Mouse (Mus musculus) MEL (cell line): ENCODE data around the gene Ppt2. TPM values are rescaled to one million over a fixed set of nuclear protein-coding genes. Genes with fewer than 3 reads are reported as not detected.
A peak's percentile ranks its signal among the peaks of the same experiment; 100 is the strongest.

Experiments used
- DNase-seq: peaks from one replicate; pipeline ENCODE4 v3.0.0; 2011; ENCODE audit warnings: low read depth, low spot score
- H3K27ac ChIP-seq: 2 replicates; pipeline ENCODE4 v1.5.1; 2012; ENCODE audit warnings: low read depth, mild to moderate bottlenecking, control low read depth, low read length, moderate library complexity; ENCODE audit not compliant: control insufficient read depth
- H3K27me3 ChIP-seq, 2 experiments: fragments of 150-350 bp in 1 of 2; sonication (generic) in 1 of 2; 2 replicates each; pipeline ENCODE4 v1.6.1; 2012; ENCODE audit warnings: low read length in 2 of 2, mild to moderate bottlenecking in 2 of 2, improper control_type of control experiment in 1 of 2, moderate library complexity in 1 of 2; ENCODE audit not compliant: insufficient read depth in 2 of 2, control insufficient read depth in 1 of 2
- H3K36me3 ChIP-seq, 2 experiments: 2 replicates each; pipeline ENCODE4 v1.6.1; 2012 to 2014; ENCODE audit warnings: low read length in 2 of 2, improper control_type of control experiment in 1 of 2, inconsistent platforms in 1 of 2, mild to moderate bottlenecking in 1 of 2; ENCODE audit not compliant: insufficient read depth in 2 of 2, control insufficient read depth in 1 of 2
- H3K4me1 ChIP-seq, 2 experiments: fragments of 150-350 bp in 1 of 2; sonication (generic) in 1 of 2; 2 replicates each; pipeline ENCODE4 v1.6.1; 2012; ENCODE audit warnings: low read length in 2 of 2, improper control_type of control experiment in 1 of 2, mild to moderate bottlenecking in 1 of 2; ENCODE audit not compliant: insufficient read depth in 2 of 2, control insufficient read depth in 1 of 2
- H3K4me3 ChIP-seq, 2 experiments: fragments of 150-350 bp in 1 of 2; sonication (generic) in 1 of 2; 2 replicates each; pipeline ENCODE4 v1.5.1; 2012; ENCODE audit warnings: low read depth in 2 of 2, low read length in 2 of 2, mild to moderate bottlenecking in 2 of 2, moderate library complexity in 2 of 2, control low read depth in 1 of 2, improper control_type of control experiment in 1 of 2; ENCODE audit not compliant: control insufficient read depth in 1 of 2, insufficient read depth in 1 of 2
- H3K79me2 ChIP-seq: 2 replicates; pipeline ENCODE4 v1.6.1; 2012; ENCODE audit warnings: mild to moderate bottlenecking, low read length, moderate library complexity; ENCODE audit not compliant: control insufficient read depth, poor library complexity, insufficient read depth
- H3K9ac ChIP-seq: 2 replicates; pipeline ENCODE4 v1.6.1; 2012; ENCODE audit warnings: low read depth, mild to moderate bottlenecking, control low read depth, low read length, moderate library complexity; ENCODE audit not compliant: control insufficient read depth, poor library complexity, severe bottlenecking
- H3K9me3 ChIP-seq: fragments of 150-350 bp; sonication (generic); replicated peaks from 2 replicates; pipeline ENCODE4 v1.6.1; 2012; ENCODE audit warnings: mild to moderate bottlenecking, low read length, improper control_type of control experiment, moderate library complexity; ENCODE audit not compliant: insufficient read depth
- BHLHE40 ChIP-seq: IDR thresholded peaks from 2 replicates; pipeline ENCODE4 v1.6.1; 2012; ENCODE audit warnings: low read depth, mild to moderate bottlenecking, inconsistent platforms, low read length, improper control_type of control experiment, borderline replicate concordance
- CHD1 ChIP-seq: IDR thresholded peaks from 2 replicates; pipeline ENCODE4 v1.6.1; 2012; ENCODE audit warnings: low read depth, mild to moderate bottlenecking, inconsistent platforms, low read length, improper control_type of control experiment
- CTCF ChIP-seq, 3 experiments: IDR thresholded peaks in 2 of 3; conservative IDR thresholded peaks in 1 of 3; 2 replicates each; pipeline ENCODE4 v1.5.1; 2011 to 2012; ENCODE audit warnings: low read length in 3 of 3, low read depth in 2 of 3, mild to moderate bottlenecking in 2 of 3, improper control_type of control experiment in 1 of 3, inconsistent platforms in 1 of 3, mixed read lengths in 1 of 3, moderate library complexity in 1 of 3; ENCODE audit not compliant: control insufficient read depth in 1 of 3, insufficient read depth in 1 of 3, poor library complexity in 1 of 3, severe bottlenecking in 1 of 3
- ELF1 ChIP-seq: IDR thresholded peaks from 2 replicates; pipeline ENCODE4 v1.6.1; 2014; ENCODE audit warnings: low read depth, mild to moderate bottlenecking, inconsistent platforms, low read length, improper control_type of control experiment, moderate library complexity
- EP300 ChIP-seq, 2 experiments: IDR thresholded peaks; 2 replicates each; pipeline ENCODE4 v1.6.1; 2011; ENCODE audit warnings: improper control_type of control experiment in 2 of 2, low read length in 2 of 2, low read depth in 1 of 2, mild to moderate bottlenecking in 1 of 2
- GABPA ChIP-seq: IDR thresholded peaks from 2 replicates; pipeline ENCODE4 v1.6.1; 2012; ENCODE audit warnings: low read depth, mild to moderate bottlenecking, inconsistent platforms, low read length, improper control_type of control experiment, moderate library complexity
- GATA1 ChIP-seq: IDR thresholded peaks from 2 replicates; pipeline ENCODE4 v1.6.1; 2011; ENCODE audit warnings: low read depth, low read length, improper control_type of control experiment
- HCFC1 ChIP-seq: IDR thresholded peaks from 2 replicates; pipeline ENCODE4 v1.6.1; 2012; ENCODE audit warnings: low read depth, mild to moderate bottlenecking, inconsistent platforms, low read length, improper control_type of control experiment, moderate library complexity
- JUND ChIP-seq: IDR thresholded peaks from 2 replicates; pipeline ENCODE4 v1.6.1; 2011; ENCODE audit warnings: low read depth, mild to moderate bottlenecking, improper control_type of control experiment, low read length
- KAT2A ChIP-seq: conservative IDR thresholded peaks from 2 replicates; pipeline ENCODE4 v1.6.1; 2012; ENCODE audit warnings: low read depth, low read length, improper control_type of control experiment, inconsistent platforms
- MAFK ChIP-seq: IDR thresholded peaks from 2 replicates; pipeline ENCODE4 v1.6.1; 2011; ENCODE audit warnings: low read depth, mild to moderate bottlenecking, low read length, improper control_type of control experiment, borderline replicate concordance
- MAZ ChIP-seq: IDR thresholded peaks from 2 replicates; pipeline ENCODE4 v1.6.1; 2012; ENCODE audit warnings: low read depth, mild to moderate bottlenecking, inconsistent platforms, low read length, improper control_type of control experiment
- MEF2A ChIP-seq: IDR thresholded peaks from 2 replicates; pipeline ENCODE4 v1.6.1; 2014; ENCODE audit warnings: low read depth, mild to moderate bottlenecking, inconsistent platforms, low read length, improper control_type of control experiment; ENCODE audit not compliant: poor library complexity, insufficient replicate concordance, severe bottlenecking; ENCODE audit errors: extremely low read depth
- MXI1 ChIP-seq: IDR thresholded peaks from 2 replicates; pipeline ENCODE4 v1.6.1; 2011; ENCODE audit warnings: mild to moderate bottlenecking, low read depth, low read length, improper control_type of control experiment
- MYB ChIP-seq: IDR thresholded peaks from 2 replicates; pipeline ENCODE4 v1.6.1; 2011; ENCODE audit warnings: mild to moderate bottlenecking, low read depth, low read length, improper control_type of control experiment
- NRF1 ChIP-seq: IDR thresholded peaks from 2 replicates; pipeline ENCODE4 v1.6.1; 2014; ENCODE audit warnings: low read depth, mild to moderate bottlenecking, inconsistent platforms, low read length, improper control_type of control experiment, moderate library complexity; ENCODE audit not compliant: poor library complexity, insufficient read depth, severe bottlenecking
- POLR2AphosphoS2 ChIP-seq: IDR thresholded peaks from 2 replicates; pipeline ENCODE4 v1.6.1; 2011; ENCODE audit warnings: low read length, improper control_type of control experiment
- POLR2AphosphoS5 ChIP-seq: IDR thresholded peaks from 2 replicates; pipeline ENCODE4 v1.6.1; 2012; ENCODE audit warnings: low read depth, borderline replicate concordance, mild to moderate bottlenecking, inconsistent platforms, low read length, moderate library complexity, mixed read lengths
- RAD21 ChIP-seq: IDR thresholded peaks from 2 replicates; pipeline ENCODE4 v1.6.1; 2011; ENCODE audit warnings: mild to moderate bottlenecking, low read depth, low read length, improper control_type of control experiment
- TAL1 ChIP-seq: IDR thresholded peaks from 2 replicates; pipeline ENCODE4 v1.6.1; 2012; ENCODE audit warnings: mild to moderate bottlenecking, inconsistent platforms, low read length, moderate library complexity, mixed read lengths
- TCF12 ChIP-seq: IDR thresholded peaks from 2 replicates; pipeline ENCODE4 v1.6.1; 2014; ENCODE audit warnings: low read depth, mild to moderate bottlenecking, inconsistent platforms, low read length, improper control_type of control experiment, moderate library complexity
- USF2 ChIP-seq, 2 experiments: IDR thresholded peaks; 2 replicates each; pipeline ENCODE4 v1.6.1; 2011 to 2012; ENCODE audit warnings: improper control_type of control experiment in 2 of 2, low read length in 2 of 2, borderline replicate concordance in 1 of 2, inconsistent platforms in 1 of 2, low read depth in 1 of 2, mild to moderate bottlenecking in 1 of 2; ENCODE audit not compliant: insufficient read depth in 1 of 2
- ZKSCAN1 ChIP-seq: IDR thresholded peaks from 2 replicates; pipeline ENCODE4 v1.6.1; 2012; ENCODE audit warnings: low read depth, mild to moderate bottlenecking, inconsistent platforms, low read length, improper control_type of control experiment, moderate library complexity
- polyA plus RNA-seq, 2 experiments: library from polyadenylated mRNA; stranded (reverse) in 1 of 2; unstranded in 1 of 2; fragments of >175 nt in 1 of 2; fragments of >200 nt in 1 of 2; gene quantifications; 2 replicates each; pipeline versions ENCODE4 v1.2.1 to v1.2.4; 2012; ENCODE audit warnings: low replicate concordance in 2 of 2, low read depth in 1 of 2; ENCODE audit not compliant: insufficient read length in 2 of 2, insufficient read depth in 1 of 2, missing spikeins in 1 of 2
- total RNA-seq: library from RNA; depleted of rRNA; stranded (reverse); fragments of 300-350 nt; gene quantifications from 2 replicates; pipeline ENCODE4 v1.2.3, GENCODE M21; 2012

Gene Ppt2
- total and polyA plus RNA-seq, 3 experiments = 29.2 to 147 (median 67.1) TPM

DNA sequence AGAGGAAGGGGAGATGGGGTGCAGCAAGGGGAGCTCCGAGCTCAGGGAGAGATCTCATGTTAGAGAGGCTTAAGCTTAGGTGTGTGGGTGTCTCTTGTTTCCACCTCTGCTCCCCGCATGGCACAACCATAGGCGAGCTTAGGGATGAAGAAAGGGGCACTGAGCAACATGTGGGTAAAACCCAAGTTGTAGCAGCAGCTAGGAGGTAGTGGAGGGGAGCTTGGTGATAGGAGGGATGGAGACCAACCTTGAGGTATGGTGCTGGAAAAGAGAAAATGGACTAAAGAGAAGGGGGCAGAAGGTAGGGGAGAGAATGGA is 31.5 kb upstream of the Ppt2 start:
- peak overlapping the region; percentile 21 for H3K9ac ChIP-seq
- H3K4me1 ChIP-seq = peaks cover 0 to 23% of the 10 kb centered on the region in 2 experiments; a peak in 3 of 4 replicates
- no peaks in the 10 kb centered on the region for H3K27me3 ChIP-seq
- DNase-seq = peak; percentile 41
- peaks cover 0 to 3% of the 10 kb centered on the region in 2 experiments; a peak in 1 of 4 replicates for H3K36me3 ChIP-seq
- H3K4me3 ChIP-seq = peak overlapping the region in 1 of 2 experiments; percentile 64; a peak in 2 of 4 replicates
- no peaks in the 10 kb centered on the region for H3K9me3 ChIP-seq
- H3K79me2 ChIP-seq = no peaks in the 10 kb centered on the region
- H3K27ac ChIP-seq = 0 out of 2 replicates have a peak overlapping the region, but pooled peaks have one; percentile 6
- TF ChIP-seq MXI1 = peak; percentile 59; the same call in 1 of the 2 replicates
- TF ChIP-seq EP300 (IDR thresholded peaks at IDR 0.05; ENCODE audit: low read depth in 1 of 2, low read length in 2 of 2) = no peak

DNA sequence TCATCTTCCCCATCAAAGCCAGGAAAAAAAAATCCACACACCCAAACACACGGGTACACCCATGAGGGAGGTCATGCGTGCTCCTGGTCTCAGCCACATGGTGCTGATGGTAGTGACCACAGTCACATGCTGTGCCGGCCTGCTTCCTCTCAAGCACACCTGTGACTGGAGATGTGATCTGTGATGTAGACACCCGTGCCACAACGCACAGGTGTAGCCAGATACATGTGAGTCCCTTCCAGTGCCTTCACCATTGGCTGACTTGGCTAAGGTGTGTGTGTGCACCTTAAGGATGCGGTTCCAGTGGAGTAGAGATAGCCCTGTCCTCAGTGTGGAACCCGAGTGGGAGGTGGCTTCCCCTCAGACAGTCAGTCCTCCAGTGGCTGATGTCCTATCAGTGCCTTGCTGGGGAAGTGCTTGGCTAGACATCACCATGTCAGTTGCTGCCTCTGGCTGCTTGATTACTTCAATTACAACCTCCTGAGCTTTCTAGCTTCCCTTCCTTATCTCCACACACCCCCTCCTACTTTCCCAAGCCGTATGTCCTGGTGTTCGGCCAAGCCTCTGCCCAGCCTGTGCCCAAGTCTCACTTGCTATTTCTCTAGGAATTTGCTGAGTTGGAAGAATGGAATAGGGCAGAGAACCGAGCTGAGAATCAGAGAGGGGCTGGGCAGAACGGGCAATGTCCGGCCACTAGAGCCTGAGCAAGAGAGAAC is 31.0 kb upstream of the Ppt2 start:
- no peaks in the 10 kb centered on the region for H3K79me2 ChIP-seq
- TF ChIP-seq ZKSCAN1 (no peak), MAZ (no peak), GABPA (no peak), GATA1 (no peak), TCF12 (no peak), CTCF (IDR thresholded peaks at IDR 0.05 in 2 of 3, conservative IDR thresholded peaks at IDR 0.05 in 1 of 3; ENCODE audit: control insufficient read depth in 1 of 3, insufficient read depth in 1 of 3, low read depth in 2 of 3, low read length in 3 of 3, poor library complexity in 1 of 3, severe bottlenecking in 1 of 3) (no peak)
- H3K4me3 ChIP-seq = peak overlapping the region in 1 of 2 experiments; percentile 64; a peak in 2 of 4 replicates
- peak; percentile 80 for DNase-seq
- H3K27ac ChIP-seq = 0 out of 2 replicates have a peak overlapping the region, but pooled peaks have one; percentile 6
- peaks cover 0 to 23% of the 10 kb centered on the region in 2 experiments; a peak in 3 of 4 replicates for H3K4me1 ChIP-seq
- H3K36me3 ChIP-seq = peaks cover 0 to 3% of the 10 kb centered on the region in 2 experiments; a peak in 1 of 4 replicates
- H3K9ac ChIP-seq = peak overlapping the region; percentile 21
- H3K9me3 ChIP-seq = no peaks in the 10 kb centered on the region
- H3K27me3 ChIP-seq = no peaks in the 10 kb centered on the region

DNA sequence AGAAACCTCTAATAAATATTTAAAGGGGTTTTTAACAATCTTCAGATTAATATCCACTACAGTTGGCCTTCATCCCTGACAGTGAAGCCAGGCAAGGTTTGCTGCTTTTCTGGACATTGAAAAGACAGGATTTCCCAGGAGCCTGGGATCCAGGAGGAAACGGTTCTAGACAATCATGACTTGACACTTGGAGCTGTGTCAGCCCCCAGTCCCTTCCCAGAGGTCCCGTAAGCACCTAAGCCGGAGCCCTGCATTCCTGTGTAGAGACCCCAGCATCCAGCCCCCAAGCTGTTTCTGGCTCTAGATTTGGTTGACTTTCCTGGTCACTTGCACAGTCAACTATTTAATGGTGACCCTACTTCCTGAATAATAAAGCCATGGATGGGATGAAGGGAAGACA is 30.3 kb upstream of the Ppt2 start:
- Histone ChIP-seq H3K36me3 (peaks cover 0 to 3% of the 10 kb centered on the region in 2 experiments; a peak in 1 of 4 replicates), H3K27ac (no peak overlapping the region), H3K4me1 (peaks cover 0 to 23% of the 10 kb centered on the region in 2 experiments; a peak in 3 of 4 replicates), H3K79me2 (no peaks in the 10 kb centered on the region), H3K4me3 (no peak overlapping the region), H3K27me3 (no peaks in the 10 kb centered on the region), H3K9me3 (no peaks in the 10 kb centered on the region), H3K9ac (no peak overlapping the region)
- DNase-seq = no peak
- TF ChIP-seq MAFK = no peak
- TF ChIP-seq JUND = no peak
- no peak for TF ChIP-seq NRF1
- no peak for TF ChIP-seq MEF2A
- TF ChIP-seq RAD21 = no peak
- no peak for TF ChIP-seq MXI1
- TF ChIP-seq ELF1 = no peak
- TF ChIP-seq KAT2A = no peak
- no peak for TF ChIP-seq CHD1
- no peak for TF ChIP-seq BHLHE40
- TF ChIP-seq HCFC1 = no peak
- no peak for TF ChIP-seq GATA1
- no peak for TF ChIP-seq MAZ
- TF ChIP-seq TCF12 = no peak
- no peak for TF ChIP-seq POLR2AphosphoS2
- no peak for TF ChIP-seq TAL1
- no peak for TF ChIP-seq USF2 (IDR thresholded peaks at IDR 0.05; ENCODE audit: borderline replicate concordance in 1 of 2, insufficient read depth in 1 of 2, low read depth in 1 of 2, low read length in 2 of 2)
- TF ChIP-seq MYB = no peak
- TF ChIP-seq POLR2AphosphoS5 = no peak
